Comparison of ENCODE assay signal across 8 mouse cellular contexts in genomic region chr5:138755121-138755452, GRCm38 (mm10). TPM values are rescaled to one million over a fixed set of nuclear protein-coding genes. Genes with fewer than 3 reads are reported as not detected.
DNase-seq lines count a peak whose midpoint lies in the region; ATAC-seq and TF ChIP-seq lines count a peak whose summit lies in the region.

No protein-coding gene starts in this region.

- H3K27ac ChIP-seq in heart, adult 2 months = peak overlapping the region; percentile 71
- H3K27ac ChIP-seq in spleen, adult 2 months (ENCODE audit: insufficient read depth, low read length) = no peak overlapping the region
- peak overlapping the region; percentile 88; the same call in 1 of the 2 replicates for H3K27ac ChIP-seq in limb, embryonic 15.5 days
- H3K27ac ChIP-seq in stomach, embryonic 15.5 days = peak overlapping the region; percentile 94

- no peaks in the 10 kb centered on the region for H3K36me3 ChIP-seq in heart, adult 2 months (ENCODE audit: control insufficient read depth, insufficient read depth, low read length)
- H3K36me3 ChIP-seq in spleen, adult 2 months (ENCODE audit: control insufficient read depth, insufficient read depth, low read length) = no peaks in the 10 kb centered on the region
- 0 out of 2 replicates have a peak, but pooled peaks cover 3% of the 10 kb centered on the region for H3K36me3 ChIP-seq in limb, embryonic 15.5 days
- H3K36me3 ChIP-seq in stomach, embryonic 15.5 days = no peaks in the 10 kb centered on the region

- H3K4me3 ChIP-seq in heart, adult 2 months = peak overlapping the region; percentile 64
- peak overlapping the region; percentile 42; the same call in 1 of the 2 replicates for H3K4me3 ChIP-seq in spleen, adult 2 months (ENCODE audit: extremely low read depth, insufficient read depth, insufficient read length)
- H3K4me3 ChIP-seq in limb, embryonic 15.5 days = peak overlapping the region; percentile 64
- H3K4me3 ChIP-seq in stomach, embryonic 15.5 days (replicated peaks) = peak overlapping the region; percentile 70

- peak overlapping the region; percentile 96 for H3K4me2 ChIP-seq in limb, embryonic 15.5 days
- peak overlapping the region; percentile 95 for H3K4me2 ChIP-seq in stomach, embryonic 15.5 days

- H3K79me2 ChIP-seq in heart, adult 2 months (replicated peaks; ENCODE audit: control insufficient read depth, insufficient read depth, low read length) = no peaks in the 10 kb centered on the region

- H3K4me1 ChIP-seq in heart, adult 2 months (ENCODE audit: control insufficient read depth, insufficient read depth, low read length) = no peaks in the 10 kb centered on the region; the same call in 1 of the 2 replicates
- H3K4me1 ChIP-seq in spleen, adult 2 months (ENCODE audit: control insufficient read depth, insufficient read depth, insufficient read length) = no peaks in the 10 kb centered on the region; the same call in 1 of the 2 replicates
- peaks cover 39% of the 10 kb centered on the region for H3K4me1 ChIP-seq in limb, embryonic 15.5 days
- H3K4me1 ChIP-seq in stomach, embryonic 15.5 days = peaks cover 28% of the 10 kb centered on the region

- intact Hi-C loops in heart, adult 2 months (cut with DNase I) = no loop called here

- no peak for TF ChIP-seq CTCF in heart, adult 2 months (IDR thresholded peaks at IDR 0.05)
- TF ChIP-seq CTCF in spleen, adult 2 months (IDR thresholded peaks at IDR 0.05; ENCODE audit: extremely low read depth, insufficient read depth, insufficient read length, insufficient replicate concordance) = no peak

- peak; percentile 65 for TF ChIP-seq POLR2A in heart, adult 2 months (IDR thresholded peaks at IDR 0.05; ENCODE audit: insufficient read depth, low read depth, low read length)
- no peak for TF ChIP-seq POLR2A in spleen, adult 2 months (IDR thresholded peaks at IDR 0.05; ENCODE audit: low read depth, low read length)

- DNase-seq in heart, adult 2 months = no peak
- DNase-seq in heart, adult 8-10 months (ENCODE audit: low spot score) = no peak
- DNase-seq in spleen, adult 2 months (ENCODE audit: low read depth in 1 of 2, low spot score in 2 of 2) = no peak
- no peak for DNase-seq in spleen, adult 18-20 months
- DNase-seq in urinary bladder, adult 18-20 months (ENCODE audit: low spot score in 2 of 2) = no peak
- no peak for DNase-seq in right cerebral cortex, postnatal 4 days

- ATAC-seq in limb, embryonic 15.5 days (ENCODE audit: insufficient number of reproducible peaks, low FRiP score, low TSS enrichment, low read depth) = no peak
- ATAC-seq in stomach, embryonic 15.5 days (ENCODE audit: insufficient read depth, low FRiP score, low read depth) = no peak

- no peak for TF ChIP-seq EP300 in heart, adult 2 months (IDR thresholded peaks at IDR 0.05; ENCODE audit: insufficient read depth, low read depth, low read length)

- H3K9me3 ChIP-seq in limb, embryonic 15.5 days = no peaks in the 10 kb centered on the region
- H3K9me3 ChIP-seq in stomach, embryonic 15.5 days = no peaks in the 10 kb centered on the region

- under 1% methylated on average over 34 of the region's 34 CpGs for WGBS in heart, adult 2 months
- WGBS in spleen, adult 2 months = 1% methylated on average over 34 of the region's 34 CpGs
- WGBS in limb, embryonic 15.5 days = 1% methylated on average over 34 of the region's 34 CpGs
- under 1% methylated on average over 29 of the region's 34 CpGs for WGBS in stomach, embryonic 15.5 days

- H3K9ac ChIP-seq in heart, adult 2 months (ENCODE audit: low read depth, low read length) = peak overlapping the region; percentile 89
- H3K9ac ChIP-seq in limb, embryonic 15.5 days = peak overlapping the region; percentile 77
- peak overlapping the region; percentile 32; the same call in 1 of the 2 replicates for H3K9ac ChIP-seq in stomach, embryonic 15.5 days

- H3K27me3 ChIP-seq in heart, adult 2 months (ENCODE audit: control insufficient read depth, insufficient read depth, low read length) = no peaks in the 10 kb centered on the region
- peaks cover 2% of the 10 kb centered on the region for H3K27me3 ChIP-seq in spleen, adult 2 months (ENCODE audit: control insufficient read depth, insufficient read depth, low read length)
- H3K27me3 ChIP-seq in limb, embryonic 15.5 days = peaks cover 56% of the 10 kb centered on the region
- H3K27me3 ChIP-seq in stomach, embryonic 15.5 days (replicated peaks) = peaks cover 10% of the 10 kb centered on the region; the same call in 1 of the 2 replicates

RNA-seq across cellular contexts. Expression of gene Fam20c, which starts 0.8 kb away (rescaled TPM):
- total RNA-seq in heart, adult 2 months (2021) = 10 to 100 TPM; 11.3 to 14.7 TPM
- 10.0 and 11.0 TPM in 2 replicates for polyA plus RNA-seq in heart, adult 2 months (2012; rRNA removed)
- total RNA-seq in heart, adult 8-10 months (2022) = 10 to 100 TPM; 11.6 to 16.9 (median 14.3) TPM
- polyA plus RNA-seq in spleen, adult 2 months (2012; rRNA removed) = 6.5 and 8.7 TPM in 2 replicates
- polyA plus RNA-seq in limb, embryonic 15.5 days (2015; fragmentation: Nextera tagmentation; extraction: Ambion mirVana) = 6.4 and 7.8 TPM in 2 replicates
- 11.8 and 11.9 TPM in 2 replicates for polyA plus RNA-seq in stomach, embryonic 15.5 days (2015; fragmentation: Nextera tagmentation; extraction: Ambion mirVana)

Comparison
In these comparisons a context has a peak if more than half of its experiments do, and no peak if none do; other contexts are left out.
1. H3K9ac ChIP-seq: peak in every context shown above with its lines; median percentile 89 in heart, adult 2 months; 77 in limb, embryonic 15.5 days; 32 in stomach, embryonic 15.5 days.